Mouse (Mus musculus): Measurements from ENCODE around the gene Gramd2. TPM values are rescaled to one million over a fixed set of nuclear protein-coding genes. Genes with fewer than 3 reads are reported as not detected.

The Gramd2 gene
- polyA plus RNA-seq, 1 experiment from 2014 or later: 1.3 TPM

- Histone ChIP-seq H3K36me3 (no peaks in the 10 kb centered on the region), H3K4me3 (no peak overlapping the region), H3K27me3 (no peaks in the 10 kb centered on the region), H3K9me3 (no peaks in the 10 kb centered on the region), H3K4me1 (replicated peaks) (peaks cover 13% of the 10 kb centered on the region), H3K27ac (replicated peaks) (no peak overlapping the region), H3K4me2 (no peak overlapping the region), H3K9ac (no peak overlapping the region)
- 85% methylated on average over 11 of the region's 11 CpGs for WGBS
- no peak for ATAC-seq (ENCODE audit: low read depth)
These were observed 47.8 kb downstream of the Gramd2 start for GRCm38 (mm10) chr9:59727569-59728286.

- no peaks in the 10 kb centered on the region for H3K27me3 ChIP-seq
- no peak for ATAC-seq (ENCODE audit: low read depth)
- H3K9me3 ChIP-seq: no peaks in the 10 kb centered on the region
- no peak overlapping the region for H3K9ac ChIP-seq
- no peaks in the 10 kb centered on the region for H3K4me1 ChIP-seq (replicated peaks)
- no peaks in the 10 kb centered on the region for H3K36me3 ChIP-seq
- no peak overlapping the region for H3K4me3 ChIP-seq
- no peak overlapping the region for H3K4me2 ChIP-seq
- 95% methylated on average over 5 of the region's 5 CpGs for WGBS
- H3K27ac ChIP-seq (replicated peaks): no peak overlapping the region
These were observed 51.2 kb downstream of the Gramd2 start for GRCm38 (mm10) chr9:59731136-59731535.

- no peaks in the 10 kb centered on the region for H3K9me3 ChIP-seq
- H3K4me3 ChIP-seq: no peak overlapping the region
- H3K4me1 ChIP-seq (replicated peaks): no peaks in the 10 kb centered on the region
- H3K4me2 ChIP-seq: no peak overlapping the region
- H3K27me3 ChIP-seq: no peaks in the 10 kb centered on the region
- H3K36me3 ChIP-seq: peaks cover 14% of the 10 kb centered on the region
- no peak overlapping the region for H3K9ac ChIP-seq
- 86% methylated on average over 6 of the region's 6 CpGs for WGBS
- H3K27ac ChIP-seq (replicated peaks): no peak overlapping the region
- no peak for ATAC-seq (ENCODE audit: low read depth)
These were observed 53.1 kb downstream of the Gramd2 start for GRCm38 (mm10) chr9:59733075-59733474.

- Histone ChIP-seq H3K4me2 (no peak overlapping the region), H3K4me3 (no peak overlapping the region)
These were observed 55.5 kb downstream of the Gramd2 start for GRCm38 (mm10) chr9:59735394-59735793.

GRCm38 (mm10) chr9:59740593-59740992 lies 60.6 kb downstream of the Gramd2 start:
- ATAC-seq (ENCODE audit: low read depth): no peak
- Histone ChIP-seq H3K9me3 (no peaks in the 10 kb centered on the region), H3K4me3 (no peak overlapping the region), H3K36me3 (peaks cover 14% of the 10 kb centered on the region), H3K4me1 (replicated peaks) (no peaks in the 10 kb centered on the region), H3K9ac (no peak overlapping the region), H3K27me3 (no peaks in the 10 kb centered on the region), H3K27ac (replicated peaks) (no peak overlapping the region), H3K4me2 (no peak overlapping the region)
- WGBS: 86% methylated on average over 2 of the region's 2 CpGs

More at GRCm38 (mm10) chr9:59735394-59735793, 55.5 kb downstream of the Gramd2 start:
- 64% methylated on average over 4 of the region's 4 CpGs for WGBS
- H3K27ac ChIP-seq (replicated peaks): no peak overlapping the region
- H3K36me3 ChIP-seq: peaks cover 14% of the 10 kb centered on the region
- H3K4me1 ChIP-seq (replicated peaks): no peaks in the 10 kb centered on the region
- no peak overlapping the region for H3K9ac ChIP-seq
- H3K27me3 ChIP-seq: no peaks in the 10 kb centered on the region
- no peaks in the 10 kb centered on the region for H3K9me3 ChIP-seq
- ATAC-seq (ENCODE audit: low read depth): no peak

- no peak for ATAC-seq (ENCODE audit: low read depth)
- H3K4me3 ChIP-seq: no peak overlapping the region
- no peak overlapping the region for H3K9ac ChIP-seq
- H3K4me2 ChIP-seq: no peak overlapping the region
- no peak overlapping the region for H3K27ac ChIP-seq (replicated peaks)
- 97% methylated on average over 3 of the region's 3 CpGs for WGBS
- H3K4me1 ChIP-seq (replicated peaks): no peaks in the 10 kb centered on the region
- H3K9me3 ChIP-seq: no peaks in the 10 kb centered on the region
- no peaks in the 10 kb centered on the region for H3K27me3 ChIP-seq
- H3K36me3 ChIP-seq: no peaks in the 10 kb centered on the region
These were observed 64.0 kb downstream of the Gramd2 start for GRCm38 (mm10) chr9:59743903-59744302.

- 97% methylated on average over 2 of the region's 2 CpGs for WGBS
These were observed 68.4 kb downstream of the Gramd2 start for GRCm38 (mm10) chr9:59748387-59748786.

GRCm38 (mm10) chr9:59748969-59749368 lies 69.0 kb downstream of the Gramd2 start:
- no peak for ATAC-seq (ENCODE audit: low read depth)
- H3K9me3 ChIP-seq: no peaks in the 10 kb centered on the region
- no peak overlapping the region for H3K4me3 ChIP-seq
- H3K4me1 ChIP-seq (replicated peaks): peaks cover 17% of the 10 kb centered on the region
- H3K27ac ChIP-seq (replicated peaks): no peak overlapping the region
- H3K4me2 ChIP-seq: no peak overlapping the region
- no peak overlapping the region for H3K9ac ChIP-seq
- H3K36me3 ChIP-seq: no peaks in the 10 kb centered on the region
- 90% methylated on average over 11 of the region's 11 CpGs for WGBS
- no peaks in the 10 kb centered on the region for H3K27me3 ChIP-seq

More at GRCm38 (mm10) chr9:59748387-59748786, 68.4 kb downstream of the Gramd2 start:
- no peak overlapping the region for H3K4me3 ChIP-seq
- H3K9ac ChIP-seq: no peak overlapping the region
- no peak overlapping the region for H3K4me2 ChIP-seq
- no peaks in the 10 kb centered on the region for H3K27me3 ChIP-seq
- ATAC-seq (ENCODE audit: low read depth): no peak
- H3K36me3 ChIP-seq: no peaks in the 10 kb centered on the region
- H3K27ac ChIP-seq (replicated peaks): no peak overlapping the region
- H3K9me3 ChIP-seq: no peaks in the 10 kb centered on the region
- peaks cover 14% of the 10 kb centered on the region for H3K4me1 ChIP-seq (replicated peaks)

- 42% methylated on average over 12 of the region's 12 CpGs for WGBS
- H3K4me1 ChIP-seq (replicated peaks): peaks cover 19% of the 10 kb centered on the region
- peak overlapping the region; percentile 76 for H3K4me2 ChIP-seq
- no peak for ATAC-seq (ENCODE audit: low read depth)
- H3K9ac ChIP-seq: peak overlapping the region; percentile 71
- H3K36me3 ChIP-seq: no peaks in the 10 kb centered on the region
- H3K4me3 ChIP-seq: peak overlapping the region; percentile 96
- H3K27me3 ChIP-seq: no peaks in the 10 kb centered on the region
- H3K9me3 ChIP-seq: no peaks in the 10 kb centered on the region
- peak overlapping the region; percentile 90 for H3K27ac ChIP-seq (replicated peaks)
These were observed 69.8 kb downstream of the Gramd2 start for GRCm38 (mm10) chr9:59749581-59750265.

- Histone ChIP-seq H3K4me1 (replicated peaks) (peaks cover 19% of the 10 kb centered on the region), H3K4me2 (peak within 1 kb of the TSS; percentile 76), H3K36me3 (no peaks in the 10 kb centered on the region), H3K9me3 (no peaks in the 10 kb centered on the region), H3K27ac (replicated peaks) (peak within 1 kb of the TSS; percentile 95), H3K9ac (peak within 1 kb of the TSS; percentile 93), H3K4me3 (peak within 1 kb of the TSS; percentile 96), H3K27me3 (no peaks in the 10 kb centered on the region)
- peak; percentile 95 for ATAC-seq (ENCODE audit: low read depth)
- under 1% methylated on average over 57 of the region's 59 CpGs for WGBS
These were observed 70.5 kb downstream of the Gramd2 start, which contains the start of the genes Senp8 and Myo9a for GRCm38 (mm10) chr9:59750267-59751065. TSS of gene Senp8 (minus strand) at chr9:59750710. TSS of gene Myo9a (plus strand) at chr9:59750896.

- Histone ChIP-seq H3K27ac (replicated peaks) (peak overlapping the region; percentile 95), H3K4me3 (peak overlapping the region; percentile 96), H3K4me1 (replicated peaks) (peaks cover 19% of the 10 kb centered on the region), H3K9me3 (no peaks in the 10 kb centered on the region), H3K9ac (peak overlapping the region; percentile 93), H3K4me2 (peak overlapping the region; percentile 68), H3K36me3 (no peaks in the 10 kb centered on the region), H3K27me3 (no peaks in the 10 kb centered on the region)
- WGBS: under 1% methylated on average over 49 of the region's 49 CpGs
- ATAC-seq (ENCODE audit: low read depth): peak; percentile 95
These were observed 71.2 kb downstream of the Gramd2 start for GRCm38 (mm10) chr9:59751066-59751581.

All from neural tube, embryonic 13.5 days (tissue).